Mouse (Mus musculus) thymus, adult 2 months (tissue): Measurements from ENCODE around the gene Glt1d1. TPM values are rescaled to one million over a fixed set of nuclear protein-coding genes. Genes with fewer than 3 reads are reported as not detected.

ENCODE experiments used
- DNase-seq: peaks from one replicate; pipeline ENCODE4 v3.0.0; 2021
- H3K27ac ChIP-seq: fragments of 200-500 bp; 2 replicates; pipeline ENCODE4 v1.5.1; 2012; ENCODE audit warnings: low read length, control low read depth; ENCODE audit not compliant: control insufficient read depth, insufficient read depth
- H3K27me3 ChIP-seq: fragments of 200-500 bp; 2 replicates; pipeline ENCODE4 v1.6.1; 2012; ENCODE audit warnings: mild to moderate bottlenecking, low read length, moderate library complexity, mixed read lengths; ENCODE audit not compliant: control insufficient read depth, insufficient read depth
- H3K36me3 ChIP-seq: fragments of 200-500 bp; 2 replicates; pipeline ENCODE4 v1.6.1; 2012; ENCODE audit warnings: mild to moderate bottlenecking, low read length, moderate library complexity; ENCODE audit not compliant: control insufficient read depth, insufficient read depth
- H3K4me1 ChIP-seq: fragments of 200-500 bp; replicated peaks from 2 replicates; pipeline ENCODE4 v1.6.1; 2012; ENCODE audit warnings: low read length; ENCODE audit not compliant: control insufficient read depth, insufficient read depth
- H3K4me3 ChIP-seq: fragments of 200-500 bp; 2 replicates; pipeline ENCODE4 v1.5.1; 2012; ENCODE audit warnings: mild to moderate bottlenecking, low read length, control low read depth, moderate library complexity; ENCODE audit not compliant: control insufficient read depth, insufficient read depth
- CTCF ChIP-seq: fragments of 200-500 bp; IDR thresholded peaks from 2 replicates; pipeline ENCODE4 v1.5.1; 2012; ENCODE audit warnings: mild to moderate bottlenecking, control low read depth, low read length, moderate library complexity, borderline replicate concordance; ENCODE audit not compliant: control insufficient read depth, poor library complexity, insufficient read depth; ENCODE audit errors: extremely low read depth
- POLR2A ChIP-seq: fragments of 200-500 bp; IDR thresholded peaks from 2 replicates; pipeline ENCODE4 v1.6.1; 2012; ENCODE audit warnings: mild to moderate bottlenecking, low read length, control low read depth, moderate library complexity; ENCODE audit not compliant: control insufficient read depth, poor library complexity, insufficient read depth; ENCODE audit errors: extremely low read depth
- WGBS: fragments of 180-500 bp; shearing (Covaris S2); methylation state at CpG from one replicate; pipeline ENCODE4 v1.1.7; 2018; 5-methylcytosine and 5-hydroxymethylcytosine counted together
- polyA plus RNA-seq: library from polyadenylated mRNA; depleted of rRNA; stranded (reverse); fragments of >200 nt; gene quantifications from 2 replicates; pipeline ENCODE4 v1.2.3, GENCODE M21; 2012; rRNA removed

Glt1d1 gene
- 0.13 and 0.51 TPM in 2 replicates for polyA plus RNA-seq

- no peak within 1 kb of the TSS for H3K27ac ChIP-seq
- H3K4me1 ChIP-seq, result no peaks in the 10 kb centered on the region
- no peak for DNase-seq
- H3K27me3 ChIP-seq, result peaks cover 9% of the 10 kb centered on the region; the same call in 1 of the 2 replicates
- TF ChIP-seq CTCF, result no peak
- no peak for TF ChIP-seq POLR2A
- no peak within 1 kb of the TSS; the same call in 1 of the 2 replicates for H3K4me3 ChIP-seq
- H3K36me3 ChIP-seq, result no peaks in the 10 kb centered on the region
- WGBS, result 3% methylated on average over 62 of the region's 62 CpGs
Observed at GRCm38 (mm10) chr5:127632167-127633145, at the start of gene Glt1d1, which contains the start of gene Slc15a4. Gene Glt1d1 (plus strand): TSS chr5:127632262. Gene Slc15a4 (minus strand): TSS chr5:127632897.

DNA sequence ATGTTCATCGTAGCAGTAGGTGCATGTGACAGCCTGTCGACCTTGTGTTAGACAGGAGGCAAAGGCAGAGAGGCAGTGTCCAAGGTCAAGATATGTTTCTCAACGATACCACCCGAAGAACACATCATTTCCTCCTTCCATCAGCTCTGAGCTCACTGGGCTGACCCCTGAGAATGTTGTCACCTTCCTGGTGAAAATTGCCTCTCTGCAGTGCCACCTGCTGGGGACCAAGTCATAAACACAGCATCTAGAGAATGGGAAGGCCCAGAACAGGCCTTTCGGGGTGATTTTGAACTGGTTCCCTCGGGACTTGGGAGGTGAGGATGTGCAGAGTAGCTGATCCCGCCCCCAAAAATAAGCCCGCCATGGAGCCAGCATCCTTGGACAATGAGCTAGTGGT, 48.4 kb upstream of the Glt1d1 start:
- Histone ChIP-seq H3K4me1 (no peaks in the 10 kb centered on the region), H3K4me3 (no peak overlapping the region), H3K36me3 (no peaks in the 10 kb centered on the region), H3K27me3 (no peaks in the 10 kb centered on the region), H3K27ac (no peak overlapping the region)
- no peak for TF ChIP-seq POLR2A
- TF ChIP-seq CTCF, result no peak
- no peak for DNase-seq
- 85% methylated on average over 8 of the region's 8 CpGs for whole genome bisulfite sequencing

DNA sequence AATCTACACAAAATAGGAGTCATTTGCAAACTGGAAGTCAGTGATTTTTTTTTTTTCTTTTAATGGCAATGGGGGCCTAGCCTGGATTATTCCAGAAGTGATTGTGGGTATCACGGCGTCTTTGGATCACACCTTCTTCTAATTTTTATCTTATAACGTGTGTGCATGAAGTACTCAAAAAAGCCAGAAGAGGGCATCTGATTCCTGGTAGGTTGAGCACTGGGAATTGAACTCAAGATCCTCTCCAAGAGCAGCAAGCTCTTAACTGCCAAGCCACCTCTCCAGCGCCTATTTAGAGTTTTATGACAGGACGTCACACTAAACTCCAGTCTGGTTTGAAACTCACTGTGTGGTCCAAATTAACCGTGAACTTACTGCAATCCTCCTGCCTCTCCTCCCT, 44.2 kb upstream of the Glt1d1 start:
- 51% methylated on average over 6 of the region's 6 CpGs for WGBS
- TF ChIP-seq POLR2A (no peak), CTCF (no peak)

DNA sequence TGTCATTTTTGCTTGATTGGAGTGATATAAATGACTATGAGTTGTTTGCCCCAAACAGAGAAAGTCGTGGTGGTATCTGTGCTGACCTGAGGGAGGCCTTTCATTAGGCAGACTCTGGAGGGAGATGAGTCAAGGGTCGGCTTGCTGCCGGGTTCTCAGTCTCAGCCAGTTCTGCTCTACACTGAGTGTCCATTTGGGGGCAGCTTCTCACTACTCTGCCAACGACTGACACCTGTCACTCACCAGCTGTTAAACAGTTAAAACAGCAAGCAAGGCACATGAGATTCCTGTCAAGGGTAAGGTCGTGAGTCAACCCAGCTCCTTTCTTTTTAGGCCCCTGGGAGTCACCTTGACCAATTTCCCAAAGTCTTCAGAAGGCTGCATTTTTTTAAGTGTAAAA, 39.7 kb upstream of the Glt1d1 start:
- peaks cover 25% of the 10 kb centered on the region for H3K36me3 ChIP-seq

More for the DNA sequence above, 44.2 kb upstream of the Glt1d1 start:
- no peaks in the 10 kb centered on the region for H3K4me1 ChIP-seq
- DNase-seq, result no peak
- H3K27ac ChIP-seq, result no peak overlapping the region
- no peaks in the 10 kb centered on the region for H3K36me3 ChIP-seq
- no peaks in the 10 kb centered on the region for H3K27me3 ChIP-seq
- H3K4me3 ChIP-seq, result no peak overlapping the region

DNA sequence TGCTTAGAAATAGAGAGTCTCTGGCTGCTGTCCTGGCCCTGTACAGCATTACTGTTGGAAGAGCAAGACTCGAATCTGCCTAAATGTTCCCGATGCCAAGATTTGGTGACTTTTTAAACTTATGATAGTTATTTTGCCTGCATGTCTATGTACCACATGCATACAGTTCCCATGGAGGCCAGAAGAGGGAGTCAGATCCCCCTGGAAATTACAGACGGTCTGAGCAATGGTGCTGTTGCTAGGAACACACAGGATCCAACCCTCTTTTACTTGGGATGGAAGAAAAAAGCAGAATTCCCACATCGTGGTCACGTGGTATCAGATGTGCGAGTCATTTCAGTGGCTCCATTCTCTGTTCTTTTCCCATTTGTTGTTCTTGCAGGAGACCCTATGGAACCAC, 39.2 kb upstream of the Glt1d1 start:
- Histone ChIP-seq H3K27me3 (no peaks in the 10 kb centered on the region), H3K36me3 (peaks cover 29% of the 10 kb centered on the region), H3K4me3 (no peak overlapping the region), H3K27ac (no peak overlapping the region), H3K4me1 (no peaks in the 10 kb centered on the region)
- WGBS, result 87% methylated on average over 6 of the region's 6 CpGs
- TF ChIP-seq POLR2A, result no peak
- no peak for TF ChIP-seq CTCF
- no peak for DNase-seq

More for the DNA sequence above, 39.7 kb upstream of the Glt1d1 start:
- no peaks in the 10 kb centered on the region for H3K27me3 ChIP-seq
- no peak overlapping the region for H3K4me3 ChIP-seq
- H3K4me1 ChIP-seq, result no peaks in the 10 kb centered on the region
- no peak overlapping the region for H3K27ac ChIP-seq
- no peak for DNase-seq
- no peak for TF ChIP-seq POLR2A
- TF ChIP-seq CTCF, result no peak
- 77% methylated on average over 5 of the region's 5 CpGs for WGBS

DNA sequence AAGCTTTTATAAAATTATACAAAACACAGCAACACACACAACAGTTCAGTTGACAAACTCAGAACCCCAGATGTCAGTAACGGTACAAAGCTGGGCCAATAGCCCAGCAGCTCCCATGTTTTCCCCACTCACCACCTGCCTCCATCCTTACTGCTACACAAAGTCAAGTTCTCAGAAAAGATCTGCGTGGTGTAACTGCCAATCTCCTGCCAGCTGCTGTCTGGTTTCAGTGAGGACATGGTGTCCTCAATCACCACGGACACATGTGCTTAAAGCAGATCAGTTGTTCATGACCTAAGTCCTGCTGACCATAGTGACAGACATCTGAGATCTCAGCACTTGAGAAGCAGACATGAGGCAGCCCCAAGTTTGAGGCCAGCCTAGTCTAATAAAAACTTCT, 36.4 kb upstream of the Glt1d1 start:
- no peak for TF ChIP-seq POLR2A
- no peak for TF ChIP-seq CTCF
- Histone ChIP-seq H3K4me1 (no peaks in the 10 kb centered on the region), H3K27me3 (no peaks in the 10 kb centered on the region), H3K4me3 (no peak overlapping the region), H3K36me3 (peaks cover 55% of the 10 kb centered on the region), H3K27ac (no peak overlapping the region)
- DNase-seq, result no peak
- WGBS, result 33% methylated on average over 3 of the region's 3 CpGs
